Mouse (Mus musculus) bone marrow, adult 2 months (tissue): Measurements from ENCODE around the gene Ttc17. TPM values are rescaled to one million over a fixed set of nuclear protein-coding genes. Genes with fewer than 3 reads are reported as not detected.

ENCODE experiments used
- H3K27ac ChIP-seq: fragments of 200-500 bp; 2 replicates; pipeline ENCODE4 v1.5.1; 2012; ENCODE audit warnings: low read depth, mild to moderate bottlenecking, control low read depth, inconsistent platforms, low read length; ENCODE audit not compliant: control insufficient read depth, poor library complexity, insufficient read depth
- H3K4me1 ChIP-seq: fragments of 200-500 bp; 2 replicates; pipeline ENCODE4 v1.6.1; 2011; ENCODE audit warnings: low read length; ENCODE audit not compliant: control insufficient read depth, insufficient read depth
- H3K4me3 ChIP-seq: fragments of 200-500 bp; replicated peaks from 2 replicates; pipeline ENCODE3; 2011; ENCODE audit warnings: mild to moderate bottlenecking, low read depth, low read length, control low read depth; ENCODE audit not compliant: control insufficient read depth
- CTCF ChIP-seq: fragments of 200-500 bp; IDR thresholded peaks from 2 replicates; pipeline ENCODE4 v1.5.1; 2011; ENCODE audit warnings: low read length, control low read depth; ENCODE audit not compliant: control insufficient read depth, insufficient read depth
- POLR2A ChIP-seq: fragments of 200-500 bp; IDR thresholded peaks from 2 replicates; pipeline ENCODE4 v1.6.1; 2011; ENCODE audit warnings: low read depth, mild to moderate bottlenecking, control low read depth, low read length, borderline replicate concordance; ENCODE audit not compliant: control insufficient read depth
- WGBS: fragments of 180-500 bp; shearing (Covaris S2); methylation state at CpG from one replicate; pipeline ENCODE4 v1.1.7; 2018; 5-methylcytosine and 5-hydroxymethylcytosine counted together
- polyA plus RNA-seq: library from polyadenylated mRNA; stranded (reverse); fragments of >200 nt; gene quantifications from 2 replicates; pipeline ENCODE4 v1.2.4, GENCODE M21; 2011; ENCODE audit warnings: low replicate concordance; ENCODE audit not compliant: missing spikeins, insufficient read depth, insufficient read length

Ttc17 gene
- polyA plus RNA-seq, 1 experiment = 14.3 TPM

GRCm38 (mm10) chr2:94301749-94302148 is 104.7 kb downstream of the Ttc17 start:
- TF ChIP-seq POLR2A = no peak
- TF ChIP-seq CTCF = no peak
- no peak overlapping the region for H3K4me3 ChIP-seq
- H3K27ac ChIP-seq = no peak overlapping the region
- H3K4me1 ChIP-seq = no peaks in the 10 kb centered on the region
- 85% methylated on average over 8 of the region's 8 CpGs for WGBS

- H3K4me3 ChIP-seq = no peak overlapping the region
- H3K4me1 ChIP-seq = no peaks in the 10 kb centered on the region
- no peak overlapping the region for H3K27ac ChIP-seq
- 75% methylated on average over 3 of the region's 3 CpGs for WGBS
- TF ChIP-seq POLR2A (no peak), CTCF (no peak)
Observed at GRCm38 (mm10) chr2:94297467-94297866, 109.0 kb downstream of the Ttc17 start.

GRCm38 (mm10) chr2:94290483-94290882 is 116.0 kb downstream of the Ttc17 start:
- WGBS = 0% methylated on average over 5 of the region's 5 CpGs

GRCm38 (mm10) chr2:94289659-94290058 is 116.8 kb downstream of the Ttc17 start:
- H3K27ac ChIP-seq = no peak overlapping the region
- WGBS = 61% methylated on average over 6 of the region's 6 CpGs
- no peak for TF ChIP-seq POLR2A
- no peak for TF ChIP-seq CTCF
- H3K4me1 ChIP-seq = no peaks in the 10 kb centered on the region
- no peak overlapping the region for H3K4me3 ChIP-seq

More at GRCm38 (mm10) chr2:94290483-94290882, 116.0 kb downstream of the Ttc17 start:
- no peak overlapping the region for H3K27ac ChIP-seq
- no peaks in the 10 kb centered on the region for H3K4me1 ChIP-seq
- no peak overlapping the region for H3K4me3 ChIP-seq
- TF ChIP-seq POLR2A (no peak), CTCF (peak; percentile 80)

- H3K27ac ChIP-seq = no peak overlapping the region
- WGBS = 11% methylated on average over 2 of the region's 2 CpGs
- no peak overlapping the region for H3K4me3 ChIP-seq
- no peaks in the 10 kb centered on the region for H3K4me1 ChIP-seq
- TF ChIP-seq CTCF = no peak
Observed at GRCm38 (mm10) chr2:94289169-94289568, 117.3 kb downstream of the Ttc17 start.

- no peak overlapping the region for H3K27ac ChIP-seq
- H3K4me3 ChIP-seq = no peak overlapping the region
- no peak for TF ChIP-seq CTCF
- no peak for TF ChIP-seq POLR2A
- WGBS = 29% methylated on average over 5 of the region's 5 CpGs
- H3K4me1 ChIP-seq = no peaks in the 10 kb centered on the region; the same call in 1 of the 2 replicates
Observed at GRCm38 (mm10) chr2:94288086-94288485, 118.4 kb downstream of the Ttc17 start.

GRCm38 (mm10) chr2:94287435-94287834 is 119.1 kb downstream of the Ttc17 start:
- no peak for TF ChIP-seq CTCF
- no peak for TF ChIP-seq POLR2A
- 73% methylated on average over 7 of the region's 7 CpGs for WGBS
- Histone ChIP-seq H3K4me3 (no peak overlapping the region), H3K4me1 (no peaks in the 10 kb centered on the region; the same call in 1 of the 2 replicates), H3K27ac (no peak overlapping the region)

- Histone ChIP-seq H3K4me1 (no peaks in the 10 kb centered on the region; the same call in 1 of the 2 replicates), H3K4me3 (no peak overlapping the region), H3K27ac (no peak overlapping the region)
- no peak for TF ChIP-seq POLR2A
- TF ChIP-seq CTCF = no peak
- 67% methylated on average over 6 of the region's 6 CpGs for WGBS
Observed at GRCm38 (mm10) chr2:94283526-94283925, 123.0 kb downstream of the Ttc17 start.

GRCm38 (mm10) chr2:94279596-94279995 is 126.9 kb downstream of the Ttc17 start:
- TF ChIP-seq CTCF (no peak), POLR2A (no peak)
- H3K4me1 ChIP-seq = no peaks in the 10 kb centered on the region; the same call in 1 of the 2 replicates
- H3K4me3 ChIP-seq = no peak overlapping the region
- no peak overlapping the region for H3K27ac ChIP-seq
- 68% methylated on average over 5 of the region's 5 CpGs for WGBS
